22 mouse cellular contexts compared by ENCODE assay signal in the genomic region with DNA sequence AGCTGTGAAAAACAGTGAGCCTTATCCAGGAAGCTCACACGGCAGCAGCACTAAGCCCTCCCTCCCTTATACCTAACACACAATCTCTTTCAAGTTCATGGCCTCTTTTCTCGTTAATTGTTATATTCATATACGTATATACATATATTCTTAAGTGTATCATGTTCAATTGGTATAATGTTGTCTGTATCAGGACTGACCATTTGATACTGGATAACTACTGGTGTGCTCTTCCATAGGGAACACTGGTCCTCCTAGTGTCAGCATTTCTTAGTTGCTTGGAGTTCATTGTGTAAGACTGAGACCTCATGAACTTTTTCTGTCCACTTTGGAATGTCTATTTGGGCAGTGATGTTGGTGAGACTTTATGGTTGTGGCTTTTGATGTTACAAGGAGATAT. TPM values are rescaled to one million over a fixed set of nuclear protein-coding genes. Genes with fewer than 3 reads are reported as not detected.
DNase-seq lines count a peak whose midpoint lies in the region; ATAC-seq and TF ChIP-seq lines count a peak whose summit lies in the region.
"Had no signal": no experiment of that assay in that cellular context is flagged by ENCODE, and none has a peak within 500 bp of the region (broad histone marks: within the 10 kb centered on the region; RNA-seq: fewer than 3 reads in every experiment).

No protein-coding gene starts in this region.

- H3K27ac ChIP-seq in heart, adult 2 months = no peak overlapping the region
- H3K27ac ChIP-seq in liver, embryonic 11.5 days (ENCODE audit: low read depth, low read length) = 0 out of 2 replicates have a peak overlapping the region, but pooled peaks have one; percentile 19
- H3K27ac ChIP-seq in liver, postnatal 0 days (ENCODE audit: low read depth) = no peak overlapping the region
- no peak overlapping the region; the same call in 1 of the 2 replicates for H3K27ac ChIP-seq in liver, embryonic 14.5 days
- H3K27ac ChIP-seq: embryonic facial prominence, embryonic 12.5 days; forebrain, embryonic 15.5 days; heart, embryonic 15.5 days; hindbrain, embryonic 10.5 days; hindbrain, embryonic 14.5 days had no signal

- no peak for TF ChIP-seq POLR2A in heart, adult 2 months (IDR thresholded peaks at IDR 0.05; ENCODE audit: insufficient read depth, low read depth, low read length)

- H3K4me1 ChIP-seq in heart, adult 2 months (ENCODE audit: control insufficient read depth, insufficient read depth, low read length) = no peaks in the 10 kb centered on the region
- peaks cover 9% of the 10 kb centered on the region; the same call in 1 of the 2 replicates for H3K4me1 ChIP-seq in liver, embryonic 11.5 days (replicated peaks; ENCODE audit: control insufficient read depth, insufficient read depth, low read length)
- peaks cover 5% of the 10 kb centered on the region for H3K4me1 ChIP-seq in liver, postnatal 0 days (ENCODE audit: insufficient read depth)
- H3K4me1 ChIP-seq in liver, embryonic 14.5 days (replicated peaks; ENCODE audit: control insufficient read depth in 2 of 2, insufficient read depth in 2 of 2, low read length in 1 of 2) = peaks cover 7 to 21% of the 10 kb centered on the region in 2 experiments; a peak in 3 of 4 replicates
- H3K4me1 ChIP-seq: embryonic facial prominence, embryonic 12.5 days; forebrain, embryonic 15.5 days; heart, embryonic 15.5 days; hindbrain, embryonic 10.5 days had no signal

- no peak for DNase-seq in heart, adult 2 months
- DNase-seq in heart, postnatal 36 days = no peak
- no peak for DNase-seq in liver, embryonic 11.5 days (ENCODE audit: low spot score)
- no peak for DNase-seq in liver, postnatal 0 days
- DNase-seq in liver, embryonic 14.5 days (ENCODE audit: low read depth in 3 of 3, low spot score in 3 of 3) = no peak
- DNase-seq: adrenal gland, postnatal 25 days; cerebellum, adult 18-20 months; cerebellum, postnatal 14 days; embryo, embryonic 11 days; gastrocnemius, postnatal 36 days; heart, adult 18-20 months had no signal

- H3K79me2 ChIP-seq in heart, adult 2 months (replicated peaks; ENCODE audit: control insufficient read depth, insufficient read depth, low read length) = no peaks in the 10 kb centered on the region

- no peak overlapping the region for H3K9ac ChIP-seq in heart, adult 2 months (ENCODE audit: low read depth, low read length)
- no peak overlapping the region for H3K9ac ChIP-seq in liver, embryonic 11.5 days (ENCODE audit: low read depth, low read length)
- H3K9ac ChIP-seq in liver, postnatal 0 days (replicated peaks) = no peak overlapping the region
- no peak overlapping the region for H3K9ac ChIP-seq in liver, embryonic 14.5 days (replicated peaks)
- H3K9ac ChIP-seq: embryonic facial prominence, embryonic 12.5 days; forebrain, embryonic 15.5 days; heart, embryonic 15.5 days; hindbrain, embryonic 14.5 days had no signal

- H3K4me3 ChIP-seq in heart, adult 2 months = no peak overlapping the region
- H3K4me3 ChIP-seq in liver, embryonic 11.5 days (ENCODE audit: low read depth, low read length) = no peak overlapping the region
- no peak overlapping the region for H3K4me3 ChIP-seq in liver, postnatal 0 days (ENCODE audit: low read depth, low read length)
- H3K4me3 ChIP-seq in liver, embryonic 14.5 days (ENCODE audit: insufficient read depth in 1 of 2, low read depth in 2 of 2, low read length in 2 of 2) = no peak overlapping the region
- H3K4me3 ChIP-seq: embryonic facial prominence, embryonic 12.5 days; forebrain, embryonic 15.5 days; heart, embryonic 15.5 days; hindbrain, embryonic 10.5 days had no signal

- no peak for TF ChIP-seq EP300 in heart, adult 2 months (IDR thresholded peaks at IDR 0.05; ENCODE audit: insufficient read depth, low read depth, low read length)
- TF ChIP-seq EP300 in liver, postnatal 0 days (IDR thresholded peaks at IDR 0.05; ENCODE audit: low read depth) = no peak
- TF ChIP-seq EP300 in liver, embryonic 14.5 days (IDR thresholded peaks at IDR 0.05; ENCODE audit: low read depth) = no peak

- H3K36me3 ChIP-seq in heart, adult 2 months (ENCODE audit: control insufficient read depth, insufficient read depth, low read length) = no peaks in the 10 kb centered on the region
- no peaks in the 10 kb centered on the region for H3K36me3 ChIP-seq in liver, embryonic 11.5 days (ENCODE audit: control insufficient read depth, insufficient read depth, low read length)
- H3K36me3 ChIP-seq in liver, postnatal 0 days (replicated peaks; ENCODE audit: insufficient read depth, low read length) = no peaks in the 10 kb centered on the region
- no peaks in the 10 kb centered on the region for H3K36me3 ChIP-seq in liver, embryonic 14.5 days (replicated peaks; ENCODE audit: control insufficient read depth, insufficient read depth, low read depth)
- H3K36me3 ChIP-seq: embryonic facial prominence, embryonic 12.5 days; heart, embryonic 15.5 days had no signal

- intact Hi-C loops in heart, adult 2 months (cut with DNase I) = no loop called here
- intact Hi-C loops in heart, postnatal 36 days (cut with DNase I) = loop anchor here (2.0 kb wide), 1 partner anchor 164 kb away; no protein-coding TSS in a partner anchor

- WGBS in heart, adult 2 months = 80% methylated on average over 3 of the region's 3 CpGs
- WGBS in liver, embryonic 11.5 days = 62% methylated on average over 3 of the region's 3 CpGs
- WGBS in liver, postnatal 0 days (ENCODE audit: insufficient replicate concordance) = 52% methylated on average over 3 of the region's 3 CpGs
- WGBS in liver, embryonic 14.5 days (ENCODE audit: insufficient replicate concordance) = 47% methylated on average over 3 of the region's 3 CpGs

- H3K4me2 ChIP-seq in liver, embryonic 11.5 days = no peak overlapping the region
- no peak overlapping the region for H3K4me2 ChIP-seq in liver, postnatal 0 days (ENCODE audit: low read depth, low read length)
- H3K4me2 ChIP-seq in liver, embryonic 14.5 days (ENCODE audit: low read depth) = no peak overlapping the region
- H3K4me2 ChIP-seq: embryonic facial prominence, embryonic 12.5 days; forebrain, embryonic 15.5 days; heart, embryonic 11.5 days; heart, embryonic 15.5 days; hindbrain, embryonic 14.5 days had no signal

- peak; percentile 58 for TF ChIP-seq CTCF in heart, adult 2 months (IDR thresholded peaks at IDR 0.05)
- TF ChIP-seq CTCF in liver, postnatal 0 days (IDR thresholded peaks at IDR 0.05; ENCODE audit: low read depth) = no peak
- TF ChIP-seq CTCF in liver, embryonic 14.5 days (IDR thresholded peaks at IDR 0.05; ENCODE audit: low read depth) = no peak

- no peaks in the 10 kb centered on the region for H3K9me3 ChIP-seq in liver, embryonic 11.5 days (ENCODE audit: control insufficient read depth, low read length)
- no peaks in the 10 kb centered on the region for H3K9me3 ChIP-seq in liver, postnatal 0 days (ENCODE audit: low read length)
- H3K9me3 ChIP-seq in liver, embryonic 14.5 days (ENCODE audit: control insufficient read depth, low read length) = no peaks in the 10 kb centered on the region
- H3K9me3 ChIP-seq: embryonic facial prominence, embryonic 12.5 days; forebrain, embryonic 15.5 days; heart, embryonic 15.5 days; hindbrain, embryonic 10.5 days had no signal

- H3K27me3 ChIP-seq in heart, adult 2 months (ENCODE audit: control insufficient read depth, insufficient read depth, low read length) = no peaks in the 10 kb centered on the region
- H3K27me3 ChIP-seq in liver, embryonic 11.5 days (replicated peaks; ENCODE audit: control insufficient read depth, insufficient read depth, low read length) = no peaks in the 10 kb centered on the region
- H3K27me3 ChIP-seq in liver, postnatal 0 days (ENCODE audit: insufficient read depth, low read length) = no peaks in the 10 kb centered on the region
- H3K27me3 ChIP-seq in liver, embryonic 14.5 days (ENCODE audit: control insufficient read depth, insufficient read depth, low read length) = no peaks in the 10 kb centered on the region
- H3K27me3 ChIP-seq: CH12.LX; embryonic facial prominence, embryonic 12.5 days; forebrain, embryonic 15.5 days; heart, embryonic 15.5 days; Patski had no signal

- ATAC-seq in liver, embryonic 11.5 days (replicated peaks; ENCODE audit: low FRiP score) = no peak; the same call in 1 of the 2 replicates
- ATAC-seq in liver, postnatal 0 days = no peak
- ATAC-seq in liver, embryonic 14.5 days (ENCODE audit: insufficient read depth) = 0 out of 2 replicates have a peak, but pooled peaks have one; percentile 18
- ATAC-seq in megakaryocyte-erythroid progenitor cell, adult 5-6 weeks (replicated peaks; ENCODE audit: low FRiP score, low TSS enrichment, poor library complexity, severe bottlenecking) = peak; percentile 56
- ATAC-seq in granulocyte monocyte progenitor cell, adult 5-6 weeks (replicated peaks; ENCODE audit: poor library complexity, severe bottlenecking) = no peak
- ATAC-seq: activated CD4-positive, CD25-positive, alpha-beta regulatory T cell, adult 4 months; forebrain, embryonic 15.5 days; Patski had no signal

RNA-seq across cellular contexts. Expression of a gene that starts 30.1 kb away (rescaled TPM):
- 10 to 100 TPM; 20.0 to 21.7 TPM for total RNA-seq in heart, adult 2 months (2021)
- 5.6 and 10.0 TPM in 2 replicates for polyA plus RNA-seq in heart, adult 2 months (2012; rRNA removed)
- total RNA-seq in heart, postnatal 36 days (2021) = 10 to 100 TPM; 22.4 to 24.3 TPM
- polyA plus RNA-seq in liver, embryonic 11.5 days (2014; fragmentation: Nextera tagmentation; extraction: Ambion mirVana) = 21.5 and 26.8 TPM in 2 replicates
- 11.7 and 11.8 TPM in 2 replicates for polyA plus RNA-seq in liver, postnatal 0 days (2015; fragmentation: Nextera tagmentation; extraction: Ambion mirVana)
- polyA plus RNA-seq in liver, embryonic 14.5 days (2012; rRNA removed) = 9.8 and 13.6 TPM in 2 replicates
- polyA plus RNA-seq in liver, embryonic 14.5 days (2014; fragmentation: Nextera tagmentation; extraction: Ambion mirVana) = 26.9 and 30.7 TPM in 2 replicates
- 24.2 and 33.9 TPM in 2 replicates for total RNA-seq in megakaryocyte-erythroid progenitor cell, adult 5-6 weeks (2014; fragmentation: Nextera tagmentation)
- total RNA-seq in megakaryocyte-erythroid progenitor cell, adult 5-6 weeks (2017) = 25.0 and 29.2 TPM in 2 replicates
- 14.8 and 18.8 TPM in 2 replicates for total RNA-seq in granulocyte monocyte progenitor cell, adult 5-6 weeks (2014; fragmentation: Nextera tagmentation)
- total RNA-seq in granulocyte monocyte progenitor cell, adult 5-6 weeks (2017) = 16.4 and 24.1 TPM in 2 replicates

RNA-seq across cellular contexts. Expression of a gene that starts 30.7 kb away (rescaled TPM):
- 1 to 10 TPM; 4.0 TPM for total RNA-seq in heart, adult 2 months (2021)
- 2.9 and 3.5 TPM in 2 replicates for polyA plus RNA-seq in heart, adult 2 months (2012; rRNA removed)
- 1 to 10 TPM; 4.3 to 4.7 TPM for total RNA-seq in heart, postnatal 36 days (2021)
- polyA plus RNA-seq in liver, embryonic 11.5 days (2014; fragmentation: Nextera tagmentation; extraction: Ambion mirVana) = 1.0 and 1.5 TPM in 2 replicates
- polyA plus RNA-seq in liver, postnatal 0 days (2015; fragmentation: Nextera tagmentation; extraction: Ambion mirVana) = 1.0 and 1.1 TPM in 2 replicates
- polyA plus RNA-seq in liver, embryonic 14.5 days (2012; rRNA removed) = 0.43 and 0.73 TPM in 2 replicates
- 1.1 and 2.1 TPM in 2 replicates for polyA plus RNA-seq in liver, embryonic 14.5 days (2014; fragmentation: Nextera tagmentation; extraction: Ambion mirVana)
- 2.8 and 3.4 TPM in 2 replicates for total RNA-seq in megakaryocyte-erythroid progenitor cell, adult 5-6 weeks (2014; fragmentation: Nextera tagmentation)
- 3.1 and 6.5 TPM in 2 replicates for total RNA-seq in megakaryocyte-erythroid progenitor cell, adult 5-6 weeks (2017)
- 0.11 TPM in 1 of 2 replicates, not detected in the other for total RNA-seq in granulocyte monocyte progenitor cell, adult 5-6 weeks (2014; fragmentation: Nextera tagmentation)
- 1.4 and 4.5 TPM in 2 replicates for total RNA-seq in granulocyte monocyte progenitor cell, adult 5-6 weeks (2017)

Comparison
In these comparisons a context has a peak if more than half of its experiments do, and no peak if none do; other contexts are left out.
1. ATAC-seq: peak in liver, embryonic 14.5 days (single experiment) and megakaryocyte-erythroid progenitor cell, adult 5-6 weeks (single experiment); none in liver, embryonic 11.5 days (single experiment), liver, postnatal 0 days (single experiment) and granulocyte monocyte progenitor cell, adult 5-6 weeks (single experiment).